9 mouse cellular contexts compared by ENCODE assay signal in the genomic region with DNA sequence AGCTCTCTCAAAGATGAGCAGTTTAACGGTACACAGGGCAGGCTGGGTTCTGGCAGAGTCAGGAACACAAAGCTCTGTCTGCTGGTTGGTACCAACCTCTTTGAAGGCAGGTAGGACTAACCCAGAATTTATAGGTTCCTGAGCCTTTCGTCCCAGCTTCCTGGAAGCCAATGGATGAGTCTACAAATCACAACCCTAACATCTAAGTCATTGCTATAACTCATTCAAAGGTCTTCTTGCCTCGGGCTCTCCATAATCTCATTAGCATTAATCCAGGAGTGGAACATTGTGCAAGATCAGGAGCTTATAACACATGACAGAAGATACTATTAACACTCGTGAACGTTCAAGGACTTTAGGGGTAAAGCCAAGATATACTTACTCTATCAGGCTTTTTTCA. TPM values are rescaled to one million over a fixed set of nuclear protein-coding genes. Genes with fewer than 3 reads are reported as not detected.
DNase-seq lines count a peak whose midpoint lies in the region; ATAC-seq and TF ChIP-seq lines count a peak whose summit lies in the region.
"Had no signal": no experiment of that assay in that cellular context is flagged by ENCODE, and none has a peak within 500 bp of the region (broad histone marks: within the 10 kb centered on the region; RNA-seq: fewer than 3 reads in every experiment).

A gene (minus strand): TSS at position 101 of the 400 bp plus-strand sequence.

- no peak within 1 kb of the TSS for H3K4me2 ChIP-seq in limb, embryonic 11.5 days (ENCODE audit: low read depth, severe bottlenecking)

- H3K4me3 ChIP-seq in testis, adult 2 months (ENCODE audit: control insufficient read depth, low read depth, low read length) = no peak within 1 kb of the TSS
- H3K4me3 ChIP-seq in hindbrain, embryonic 10.5 days = no peak within 1 kb of the TSS
- H3K4me3 ChIP-seq in limb, embryonic 11.5 days (ENCODE audit: low read depth, low read length) = no peak within 1 kb of the TSS

- no peak for TF ChIP-seq CTCF in testis, adult 2 months (IDR thresholded peaks at IDR 0.05; ENCODE audit: control insufficient read depth, insufficient read depth, insufficient replicate concordance, low read depth, low read length)

- H3K36me3 ChIP-seq in testis, adult 2 months (ENCODE audit: control insufficient read depth, insufficient read depth, low read length) = no peaks in the 10 kb centered on the region
- H3K36me3 ChIP-seq in hindbrain, embryonic 10.5 days = no peaks in the 10 kb centered on the region
- no peaks in the 10 kb centered on the region for H3K36me3 ChIP-seq in limb, embryonic 11.5 days (ENCODE audit: control insufficient read depth, insufficient read depth, low read length)

- 86% methylated on average over 5 of the region's 5 CpGs for WGBS in hindbrain, embryonic 10.5 days
- WGBS in limb, embryonic 11.5 days = 83% methylated on average over 5 of the region's 5 CpGs

- no peak for ATAC-seq in limb, embryonic 11.5 days (ENCODE audit: insufficient number of reproducible peaks, low FRiP score, low TSS enrichment, low read depth)
- no peak for ATAC-seq in megakaryocyte progenitor cell, adult 5-6 weeks (replicated peaks; ENCODE audit: poor library complexity)
- ATAC-seq: lung, postnatal 0 days had no signal

- no peaks in the 10 kb centered on the region for H3K9me3 ChIP-seq in hindbrain, embryonic 10.5 days
- no peaks in the 10 kb centered on the region for H3K9me3 ChIP-seq in limb, embryonic 11.5 days (ENCODE audit: control insufficient read depth, low read length)

- no peak within 1 kb of the TSS for H3K9ac ChIP-seq in limb, embryonic 11.5 days (ENCODE audit: low read length)

- DNase-seq in testis, postnatal 14 days (ENCODE audit: low spot score) = no peak
- no peak for DNase-seq in hindbrain, embryonic 10.5 days (ENCODE audit: low spot score)
- no peak for DNase-seq in limb, embryonic 11.5 days (ENCODE audit: low spot score)
- no peak for DNase-seq in heart, adult 9 months (ENCODE audit: low spot score in 2 of 2)
- no peak for DNase-seq in gastrocnemius, postnatal 36 days
- DNase-seq: thymus, postnatal 25 days had no signal

- no peaks in the 10 kb centered on the region for H3K27me3 ChIP-seq in testis, adult 2 months (ENCODE audit: control insufficient read depth, insufficient read depth, low read length)
- H3K27me3 ChIP-seq in hindbrain, embryonic 10.5 days (ENCODE audit: insufficient read depth, poor library complexity, severe bottlenecking) = peaks cover 4% of the 10 kb centered on the region; the same call in 1 of the 2 replicates
- H3K27me3 ChIP-seq in limb, embryonic 11.5 days (ENCODE audit: control insufficient read depth, insufficient read depth, low read length) = no peaks in the 10 kb centered on the region

- H3K27ac ChIP-seq in testis, adult 2 months (ENCODE audit: control insufficient read depth, insufficient read depth, low read depth, low read length) = no peak within 1 kb of the TSS
- H3K27ac ChIP-seq in hindbrain, embryonic 10.5 days = no peak within 1 kb of the TSS
- H3K27ac ChIP-seq in limb, embryonic 11.5 days (replicated peaks; ENCODE audit: low read depth, low read length) = no peak within 1 kb of the TSS

- intact Hi-C loops in gastrocnemius, postnatal 36 days (cut with DNase I) = loop anchor here (5.0 kb wide), 1 partner anchor 64 kb away; no protein-coding TSS in a partner anchor

- TF ChIP-seq POLR2A in testis, adult 2 months (IDR thresholded peaks at IDR 0.05; ENCODE audit: control insufficient read depth, low read depth, low read length) = no peak

- peaks cover 2% of the 10 kb centered on the region; the same call in 1 of the 2 replicates for H3K4me1 ChIP-seq in testis, adult 2 months (ENCODE audit: control insufficient read depth, insufficient read depth, low read length)
- H3K4me1 ChIP-seq in hindbrain, embryonic 10.5 days (replicated peaks) = peaks cover 27% of the 10 kb centered on the region
- peaks cover 13% of the 10 kb centered on the region for H3K4me1 ChIP-seq in limb, embryonic 11.5 days (ENCODE audit: control insufficient read depth, insufficient read depth, low read length)

RNA-seq across cellular contexts. Expression of the gene that starts here (rescaled TPM):
- polyA plus RNA-seq in testis, adult 2 months (2012; rRNA removed) = 97.7 and 114 TPM in 2 replicates
- polyA plus RNA-seq in hindbrain, embryonic 10.5 days (2016; fragmentation: Nextera tagmentation; extraction: Ambion mirVana) = 36.6 and 44.2 TPM in 2 replicates
- polyA plus RNA-seq in limb, embryonic 11.5 days (2014; fragmentation: Nextera tagmentation; extraction: Ambion mirVana) = 50.7 and 56.2 TPM in 2 replicates
- not detected in 2 replicates for total RNA-seq in megakaryocyte progenitor cell, adult 5-6 weeks (2015)
- total RNA-seq in megakaryocyte progenitor cell, adult 5-6 weeks (2017) = not detected in 2 replicates
- under 1 TPM in 1 of 2 experiments, not detected in 1; 0.79 TPM for total RNA-seq in gastrocnemius, postnatal 36 days (2021)
